Mouse (Mus musculus): ENCODE results near the gene Asgr1.

GRCm38 (mm10) chr11:70057805-70058204 is 3.9 kb downstream of the Asgr1 start:
- TF ChIP-seq CEBPB (IDR thresholded peaks at IDR 0.05; ENCODE audit: low read depth) (no peak), CTCF (IDR thresholded peaks at IDR 0.05; ENCODE audit: control insufficient read depth, insufficient read depth, insufficient read length) (no peak)

Data from C2C12 (cell line).